Mouse (Mus musculus): ENCODE data around the gene Taf1a. TPM values are rescaled to one million over a fixed set of nuclear protein-coding genes. Genes with fewer than 3 reads are reported as not detected.
"Not testable (repeated sequence)": the region's sequence is repeated elsewhere in the genome, so short reads cannot be mapped to it uniquely, and the experiment has no call there.

Taf1a gene
- 16.3 and 17.4 TPM in 2 replicates for polyA plus RNA-seq (2015; fragmentation: Nextera tagmentation; extraction: Ambion mirVana)

DNA sequence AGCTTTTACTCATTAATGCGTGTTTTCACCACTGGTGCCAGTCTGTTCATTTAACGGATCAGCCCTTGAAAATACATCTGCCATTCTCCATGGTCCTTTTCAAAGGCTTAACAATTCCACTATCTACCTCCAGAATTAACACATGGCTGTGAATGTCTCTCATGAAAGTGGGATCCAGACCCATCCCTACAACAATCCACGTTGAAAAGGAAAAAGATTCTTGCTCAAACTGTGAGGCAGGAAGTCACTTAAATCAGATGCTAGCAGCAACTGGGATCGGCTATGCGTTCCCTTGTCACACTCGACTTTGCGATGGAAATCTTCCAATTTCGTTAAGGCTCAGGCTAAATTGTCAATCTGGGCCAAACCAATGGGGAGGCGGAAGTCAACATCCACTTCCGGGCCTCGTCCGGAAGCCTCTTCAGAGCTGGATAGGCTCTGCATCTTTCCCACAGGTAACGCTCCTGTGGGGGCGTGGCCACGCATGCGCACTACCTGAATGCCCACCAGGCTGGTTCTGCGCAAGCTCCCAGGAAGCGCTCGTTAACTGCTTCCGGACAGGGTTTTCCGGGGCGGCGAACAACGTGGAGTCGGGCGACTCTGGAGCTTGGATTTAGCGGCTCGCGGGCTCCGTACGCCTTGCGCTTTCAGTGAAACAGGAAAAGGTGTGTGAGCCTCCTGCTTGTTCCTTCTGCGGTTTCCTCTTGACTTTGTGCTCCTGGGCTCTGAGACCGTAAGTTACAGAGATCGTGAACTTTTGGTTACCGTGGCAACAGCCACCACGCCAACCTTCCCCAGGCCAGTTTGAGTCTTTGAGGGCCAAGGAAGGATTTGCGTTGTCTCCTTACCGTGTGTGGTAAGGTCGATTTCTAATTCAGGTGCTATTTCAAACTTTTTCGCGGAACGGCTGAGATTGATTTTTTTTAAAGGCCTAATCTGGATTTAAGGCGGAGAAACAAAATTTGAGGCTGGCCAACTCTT, at the start of gene Taf1a:
Gene Taf1a, plus strand, starts transcription at position 556 of the 981 bp plus-strand sequence.
- H3K4me1 ChIP-seq (replicated peaks): peaks cover 17% of the 10 kb centered on the region
- 6% methylated on average over 44 of the region's 44 CpGs for WGBS
- peak; percentile 100 for ATAC-seq (ENCODE audit: low FRiP score)
- H3K9me3 ChIP-seq: no peaks in the 10 kb centered on the region
- H3K36me3 ChIP-seq: peaks cover 8% of the 10 kb centered on the region
- H3K4me3 ChIP-seq: peak within 1 kb of the TSS; percentile 64
- peak within 1 kb of the TSS; percentile 65 for H3K9ac ChIP-seq
- peaks cover 30% of the 10 kb centered on the region for H3K27me3 ChIP-seq
- peak within 1 kb of the TSS; percentile 76 for H3K27ac ChIP-seq
- peak within 1 kb of the TSS; percentile 80 for H3K4me2 ChIP-seq

DNA sequence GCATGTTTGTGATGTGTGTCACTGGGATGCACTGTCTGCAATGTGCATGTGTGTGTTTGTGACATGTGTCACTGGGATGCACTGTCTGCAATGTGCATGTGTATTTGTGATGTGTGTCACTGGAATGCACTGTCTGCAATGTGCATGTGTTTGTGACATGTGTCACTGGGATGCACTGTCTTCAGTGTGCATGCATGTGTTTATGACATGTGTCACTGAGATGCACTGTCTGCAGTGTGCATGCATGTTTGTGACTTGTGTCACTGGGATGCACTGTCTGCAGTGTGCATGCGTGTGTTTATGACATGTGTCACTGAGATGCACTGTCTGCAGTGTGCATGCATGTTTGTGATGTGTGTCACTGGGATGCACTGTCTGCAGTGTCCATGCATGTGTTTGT, 45.9 kb upstream of the Taf1a start:
- H3K27ac ChIP-seq, H3K4me2 ChIP-seq: not testable (repeated sequence)

DNA sequence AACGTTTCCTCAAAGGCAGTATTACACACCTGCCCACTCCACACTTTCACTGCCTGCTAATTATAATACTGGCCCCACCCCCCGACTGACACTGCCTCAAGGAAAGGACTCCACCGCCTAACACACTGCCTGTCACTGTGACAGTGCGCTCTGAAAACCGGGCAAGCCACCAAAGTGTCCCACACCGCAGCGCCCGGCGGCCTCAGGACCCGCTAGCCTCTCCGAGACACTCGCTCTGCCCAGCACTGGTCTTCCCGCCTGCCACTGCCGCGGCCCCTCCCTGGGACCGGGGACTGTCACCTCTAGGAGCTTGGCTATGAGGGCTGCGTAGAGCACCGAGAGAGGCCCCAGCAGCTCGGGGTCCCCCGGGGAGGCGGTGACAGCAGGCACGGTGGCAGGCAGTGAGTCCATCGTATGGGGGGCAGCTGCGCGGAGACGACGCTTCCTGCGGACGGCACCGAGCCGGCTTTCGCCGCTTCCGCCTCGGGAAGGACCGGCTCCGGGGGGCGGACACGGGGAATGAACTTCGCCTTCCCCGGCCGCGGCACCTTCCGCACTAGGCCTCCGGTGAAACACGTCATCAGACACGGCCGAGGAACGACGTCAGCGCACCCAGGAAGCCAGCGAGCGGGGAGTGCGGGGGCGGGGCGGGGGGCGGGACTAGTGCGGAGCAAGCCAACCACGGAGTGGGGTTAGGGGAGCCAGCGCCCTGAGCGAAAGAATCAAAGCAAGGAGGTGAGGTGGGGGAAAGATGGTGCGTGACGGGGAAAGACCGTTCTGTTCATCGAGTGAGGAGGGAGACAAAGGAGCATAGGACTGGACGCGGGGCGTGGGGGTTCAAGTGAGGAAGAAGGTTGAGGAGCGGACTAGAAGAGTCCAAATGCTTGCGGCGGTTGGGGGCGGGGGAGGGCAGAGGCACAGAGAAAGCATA, 43.6 kb upstream of the Taf1a start:
- under 1% methylated on average over 72 of the region's 72 CpGs for WGBS
- peaks cover 46% of the 10 kb centered on the region for H3K36me3 ChIP-seq
- ATAC-seq (ENCODE audit: low FRiP score): peak; percentile 98

More for the DNA sequence above, 45.9 kb upstream of the Taf1a start:
- not testable (repeated sequence) for H3K27me3 ChIP-seq; ATAC-seq (ENCODE audit: low FRiP score); H3K9me3 ChIP-seq; H3K4me3 ChIP-seq; H3K9ac ChIP-seq
- 100% methylated on average over 1 of the region's 1 CpGs for WGBS
- peaks cover 48% of the 10 kb centered on the region for H3K36me3 ChIP-seq
- peaks cover 17% of the 10 kb centered on the region for H3K4me1 ChIP-seq (replicated peaks)

DNA sequence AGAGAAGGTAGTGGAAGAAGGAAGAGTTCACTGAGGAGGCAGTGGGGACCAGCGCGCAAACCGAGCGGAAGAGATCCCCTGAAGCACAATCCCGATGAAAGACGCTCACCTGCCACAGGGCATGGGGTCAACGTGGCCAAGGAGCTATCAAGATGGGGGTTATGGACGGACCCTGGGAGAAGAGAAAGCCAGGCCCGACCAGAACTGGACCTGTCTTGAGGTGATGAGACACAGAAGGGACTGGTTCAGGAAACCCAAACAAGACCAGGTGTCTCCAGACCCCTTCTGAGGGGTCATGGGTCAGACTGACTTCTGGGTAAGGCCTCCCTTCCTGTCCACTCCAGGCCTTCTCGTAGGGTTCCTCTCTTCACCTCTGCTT, 43.0 kb upstream of the Taf1a start:
- H3K9ac ChIP-seq: peak overlapping the region; percentile 96
- H3K36me3 ChIP-seq: peaks cover 44% of the 10 kb centered on the region
- H3K4me2 ChIP-seq: peak overlapping the region; percentile 84
- H3K27ac ChIP-seq: peak overlapping the region; percentile 90
- no peak; the same call in 1 of the 2 replicates for ATAC-seq (ENCODE audit: low FRiP score)
- peak overlapping the region; percentile 99 for H3K4me3 ChIP-seq
- H3K4me1 ChIP-seq (replicated peaks): peaks cover 17% of the 10 kb centered on the region
- WGBS: 8% methylated on average over 10 of the region's 10 CpGs
- no peaks in the 10 kb centered on the region for H3K27me3 ChIP-seq
- no peaks in the 10 kb centered on the region for H3K9me3 ChIP-seq

More for the DNA sequence above, 43.6 kb upstream of the Taf1a start:
- Histone ChIP-seq H3K4me2 (peak overlapping the region; percentile 84), H3K27me3 (no peaks in the 10 kb centered on the region), H3K4me3 (peak overlapping the region; percentile 99), H3K9me3 (no peaks in the 10 kb centered on the region), H3K27ac (peak overlapping the region; percentile 90), H3K9ac (peak overlapping the region; percentile 96), H3K4me1 (replicated peaks) (peaks cover 17% of the 10 kb centered on the region)

DNA sequence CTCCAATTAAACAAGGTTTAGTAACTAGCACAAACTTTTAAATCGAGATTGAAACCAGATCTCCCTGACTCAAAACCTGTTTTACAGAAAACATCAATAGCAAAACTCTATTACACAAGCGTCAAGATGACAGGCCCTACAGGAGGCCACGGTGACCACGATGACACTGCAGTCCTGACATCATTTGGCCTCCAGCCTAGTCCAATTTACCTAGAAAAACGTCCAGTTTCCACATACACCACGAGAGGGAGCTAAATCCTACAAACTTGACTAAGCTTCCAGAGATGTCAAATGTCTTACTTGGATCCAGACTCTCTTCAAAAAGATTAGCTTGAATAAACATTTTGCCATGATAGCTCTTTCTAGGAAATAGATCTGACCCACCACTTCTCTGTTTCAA, 38.9 kb upstream of the Taf1a start:
- H3K27ac ChIP-seq: no peak overlapping the region
- no peak overlapping the region for H3K4me3 ChIP-seq

DNA sequence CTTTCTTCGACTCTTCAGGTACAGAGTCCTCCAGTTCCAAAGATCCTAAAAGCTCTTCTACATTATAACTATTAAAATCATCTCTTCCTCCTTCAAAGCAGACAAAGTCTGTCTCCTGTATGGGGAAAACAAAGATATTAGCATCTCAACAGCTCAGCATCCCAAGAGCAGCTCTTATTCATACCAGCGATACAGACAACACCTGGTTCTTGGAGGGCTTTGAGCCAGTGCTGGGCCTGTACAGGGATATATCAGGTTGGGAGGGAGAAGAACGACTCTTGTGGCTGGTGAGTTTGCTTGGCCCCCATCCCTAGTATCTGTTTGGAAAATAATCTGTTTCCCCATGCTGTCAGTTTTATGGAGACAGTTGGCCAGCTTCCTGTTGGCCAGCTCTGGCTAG, 29.9 kb upstream of the Taf1a start:
- H3K4me2 ChIP-seq: no peak overlapping the region

More for the DNA sequence above, 38.9 kb upstream of the Taf1a start:
- peaks cover 60% of the 10 kb centered on the region for H3K36me3 ChIP-seq
- no peak overlapping the region for H3K9ac ChIP-seq
- no peaks in the 10 kb centered on the region for H3K9me3 ChIP-seq
- ATAC-seq (ENCODE audit: low FRiP score): no peak
- no peaks in the 10 kb centered on the region for H3K27me3 ChIP-seq
- WGBS: 24% methylated on average over 6 of the region's 6 CpGs
- H3K4me1 ChIP-seq (replicated peaks): peaks cover 17% of the 10 kb centered on the region
- no peak overlapping the region for H3K4me2 ChIP-seq

DNA sequence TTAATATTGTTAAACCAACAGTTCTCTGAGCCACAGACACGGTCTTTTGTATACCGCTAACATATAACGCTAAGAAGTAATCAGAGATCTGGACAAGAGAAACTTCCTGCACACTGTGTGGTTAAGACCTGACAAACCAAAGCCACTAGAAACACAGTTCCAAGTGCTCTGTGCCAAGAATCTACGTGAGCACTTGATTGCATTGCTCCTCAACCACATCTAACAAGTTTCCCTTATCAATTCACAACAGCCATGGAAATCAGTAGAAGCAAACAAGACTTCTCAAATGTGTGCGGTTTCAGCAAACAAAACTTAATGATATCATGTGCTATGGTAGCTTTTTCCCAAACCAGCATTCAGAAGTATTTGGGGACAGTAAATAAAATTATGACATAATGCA, 26.5 kb upstream of the Taf1a start:
- H3K27me3 ChIP-seq: no peaks in the 10 kb centered on the region
- ATAC-seq (ENCODE audit: low FRiP score): no peak
- no peaks in the 10 kb centered on the region for H3K9me3 ChIP-seq
- peaks cover 74% of the 10 kb centered on the region for H3K36me3 ChIP-seq
- WGBS: 98% methylated on average over 5 of the region's 5 CpGs
- no peak overlapping the region for H3K4me3 ChIP-seq
- H3K4me2 ChIP-seq: no peak overlapping the region
- H3K9ac ChIP-seq: no peak overlapping the region
- peaks cover 4% of the 10 kb centered on the region; the same call in 1 of the 2 replicates for H3K4me1 ChIP-seq (replicated peaks)
- no peak overlapping the region for H3K27ac ChIP-seq

More for the DNA sequence above, 29.9 kb upstream of the Taf1a start:
- Histone ChIP-seq H3K9ac (no peak overlapping the region), H3K36me3 (peaks cover 85% of the 10 kb centered on the region), H3K27ac (no peak overlapping the region), H3K4me1 (replicated peaks) (no peaks in the 10 kb centered on the region), H3K9me3 (no peaks in the 10 kb centered on the region), H3K27me3 (no peaks in the 10 kb centered on the region), H3K4me3 (no peak overlapping the region)
- WGBS: 92% methylated on average over 3 of the region's 3 CpGs
- ATAC-seq (ENCODE audit: low FRiP score): no peak

DNA sequence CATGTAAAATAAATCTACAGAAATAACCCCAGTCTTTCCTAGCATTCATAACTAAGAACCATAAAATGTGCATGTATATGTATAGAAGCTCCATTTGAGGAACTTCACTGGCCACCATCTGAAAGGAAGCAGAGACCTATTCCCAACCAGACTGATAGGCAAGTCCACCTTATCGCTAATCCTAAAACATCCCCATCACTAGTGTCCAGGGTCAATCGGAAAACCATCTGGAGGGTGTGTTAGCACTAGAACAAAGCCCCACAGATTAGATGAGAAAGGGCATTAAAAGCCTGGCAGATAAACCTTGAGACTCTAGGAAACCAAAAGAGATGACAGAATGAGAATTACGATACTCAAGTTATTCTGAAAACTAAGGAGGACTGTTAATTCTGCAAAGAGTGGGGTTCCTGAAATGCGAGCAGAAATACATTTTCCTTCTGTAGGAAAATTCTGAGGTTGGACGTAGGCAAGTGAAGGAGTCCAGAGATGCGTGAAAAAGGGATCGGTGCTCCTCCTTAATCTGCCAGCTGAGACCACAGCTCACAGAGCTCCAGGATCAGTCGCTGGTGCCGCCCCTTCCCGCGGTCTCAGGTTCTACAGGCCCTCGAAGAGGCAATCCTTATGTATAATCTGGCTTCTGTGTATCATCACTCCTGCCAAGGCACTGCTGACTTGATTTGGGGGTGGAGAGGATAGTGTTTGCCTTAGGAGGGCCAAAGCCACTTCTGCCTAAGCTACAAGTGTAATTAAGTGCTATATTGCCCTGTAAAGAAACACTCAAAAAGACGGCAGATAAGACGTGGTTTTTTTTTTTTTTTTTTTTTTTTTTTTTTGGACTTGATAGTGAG, 25.8 kb upstream of the Taf1a start:
- Histone ChIP-seq H3K4me3 (no peak overlapping the region), H3K27me3 (no peaks in the 10 kb centered on the region), H3K4me2 (no peak overlapping the region), H3K4me1 (replicated peaks) (peaks cover 10% of the 10 kb centered on the region), H3K9me3 (no peaks in the 10 kb centered on the region), H3K27ac (no peak overlapping the region), H3K36me3 (peaks cover 68% of the 10 kb centered on the region), H3K9ac (no peak overlapping the region)
- 93% methylated on average over 14 of the region's 14 CpGs for WGBS
- ATAC-seq (ENCODE audit: low FRiP score): no peak

DNA sequence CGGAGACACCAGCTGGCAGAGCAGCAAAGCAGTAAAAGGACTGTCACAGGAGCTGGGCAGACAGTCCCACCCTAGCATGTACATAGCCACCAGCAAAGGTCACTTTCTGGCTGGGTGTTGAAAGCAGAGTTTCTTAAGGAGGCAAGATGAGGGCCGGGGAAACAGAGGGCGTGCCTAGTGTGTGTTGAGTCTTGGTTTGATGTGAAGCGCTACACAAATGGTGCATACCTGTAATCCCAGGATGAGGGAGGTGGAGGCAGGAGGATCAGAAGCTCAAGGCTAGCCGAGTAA, 25.3 kb upstream of the Taf1a start:
- Histone ChIP-seq H3K27me3 (no peaks in the 10 kb centered on the region), H3K36me3 (peaks cover 62% of the 10 kb centered on the region), H3K9ac (no peak overlapping the region), H3K9me3 (no peaks in the 10 kb centered on the region), H3K27ac (no peak overlapping the region), H3K4me1 (replicated peaks) (peaks cover 16% of the 10 kb centered on the region), H3K4me2 (no peak overlapping the region), H3K4me3 (no peak overlapping the region)
- ATAC-seq (ENCODE audit: low FRiP score): no peak
- 96% methylated on average over 5 of the region's 5 CpGs for WGBS

DNA sequence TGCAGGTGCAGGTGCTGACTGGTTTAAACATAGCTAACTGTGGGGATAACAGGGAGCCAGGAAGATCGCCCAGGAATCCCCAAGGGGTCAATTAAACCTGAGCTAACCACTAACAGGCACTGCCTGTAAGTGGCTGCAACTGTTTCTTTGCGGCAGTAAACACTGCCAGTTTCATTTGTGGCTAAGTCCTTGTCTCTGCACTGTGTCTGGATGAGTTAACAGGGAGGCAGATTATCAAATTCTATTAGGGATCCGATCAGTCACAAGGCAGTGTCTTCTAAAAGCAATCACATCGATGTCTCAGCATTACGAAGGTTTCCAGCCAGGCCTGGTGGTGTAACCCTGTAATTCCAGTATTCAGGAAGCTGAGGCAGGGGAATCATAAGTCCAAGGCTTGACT, 22.4 kb upstream of the Taf1a start:
- Histone ChIP-seq H3K27ac (no peak overlapping the region), H3K36me3 (peaks cover 37% of the 10 kb centered on the region), H3K27me3 (no peaks in the 10 kb centered on the region), H3K4me3 (no peak overlapping the region), H3K4me2 (no peak overlapping the region), H3K9me3 (no peaks in the 10 kb centered on the region), H3K4me1 (replicated peaks) (peaks cover 26% of the 10 kb centered on the region), H3K9ac (peak overlapping the region; percentile 21; the same call in 1 of the 2 replicates)
- ATAC-seq (ENCODE audit: low FRiP score): no peak
- WGBS: 79% methylated on average over 5 of the region's 5 CpGs

DNA sequence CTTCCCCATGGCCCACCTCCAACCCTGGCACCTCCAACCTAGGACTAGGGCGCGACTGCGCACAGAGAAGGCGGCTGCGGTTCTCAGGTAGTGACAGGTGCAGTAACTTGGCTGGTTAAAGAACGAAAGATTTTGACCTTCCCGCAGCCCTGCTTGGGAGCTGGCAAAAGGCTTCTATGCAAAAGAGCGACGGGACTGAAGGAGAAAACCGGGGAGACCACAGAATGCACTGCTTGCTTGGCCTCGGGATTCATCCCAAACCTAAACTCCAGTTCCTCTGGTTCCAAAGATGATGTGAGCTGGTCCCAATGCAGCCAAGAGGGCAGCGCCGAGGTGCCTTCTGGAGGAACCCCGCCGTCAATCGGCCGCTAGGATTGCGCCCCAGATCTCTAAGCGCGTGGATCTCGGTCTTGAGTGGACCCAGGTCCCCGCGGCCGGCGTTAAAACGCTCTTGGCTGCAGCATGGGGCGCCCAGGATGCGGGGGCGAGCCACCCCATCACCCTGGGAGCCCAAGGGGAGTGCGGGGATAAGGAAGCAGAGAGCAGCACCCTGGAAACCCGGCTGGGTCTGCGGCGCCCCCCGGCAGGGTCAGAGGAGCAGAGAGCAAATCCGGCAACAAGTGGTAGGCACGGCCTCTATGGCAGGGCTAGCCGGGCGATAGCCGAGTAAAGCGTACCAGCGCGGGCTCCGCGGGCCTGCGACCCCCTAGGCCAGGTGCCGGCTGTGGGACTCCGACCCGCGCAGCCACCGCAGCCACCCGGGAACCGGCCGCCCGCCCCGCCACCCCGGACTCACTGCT, 20.0 kb upstream of the Taf1a start:
- H3K27me3 ChIP-seq: no peaks in the 10 kb centered on the region
- WGBS: 2% methylated on average over 56 of the region's 56 CpGs
- ATAC-seq (ENCODE audit: low FRiP score): peak; percentile 82

More for the DNA sequence above, 20.0 kb upstream of the Taf1a start:
- Histone ChIP-seq H3K4me2 (peak overlapping the region; percentile 97), H3K4me1 (replicated peaks) (peaks cover 26% of the 10 kb centered on the region), H3K9ac (peak overlapping the region; percentile 88), H3K4me3 (peak overlapping the region; percentile 84), H3K36me3 (peaks cover 16% of the 10 kb centered on the region), H3K27ac (peak overlapping the region; percentile 79), H3K9me3 (no peaks in the 10 kb centered on the region)

Data from hindbrain, embryonic 13.5 days (tissue).